Mouse (Mus musculus): Measurements from ENCODE around the gene Gm10188.

The Gm10188 gene

GRCm38 (mm10) chr1:132195100-132195499 is 34.5 kb downstream of the Gm10188 start:
- DNase-seq (ENCODE audit: low spot score in 2 of 2) = peak in 1 of 2 experiments; percentile 1

- no peak for DNase-seq (ENCODE audit: low spot score in 2 of 2)
These were observed 34.9 kb downstream of the Gm10188 start for GRCm38 (mm10) chr1:132194624-132195023.

- peak in 1 of 2 experiments; percentile 3 for DNase-seq (ENCODE audit: low spot score in 2 of 2)
These were observed 35.8 kb downstream of the Gm10188 start for GRCm38 (mm10) chr1:132193806-132194205.

GRCm38 (mm10) chr1:132191786-132192680 is 37.5 kb downstream of the Gm10188 start:
- peak in 1 of 2 experiments; percentile 16 for DNase-seq (ENCODE audit: low spot score in 2 of 2)

GRCm38 (mm10) chr1:132191093-132191785 is 38.3 kb downstream of the Gm10188 start, which contains the start of the genes Lemd1 and AC124108.1:
TSS of gene Lemd1 (plus strand) at chr1:132191431.
TSS of gene AC124108.1 (plus strand) at chr1:132191457.
- peak in 1 of 2 experiments; percentile 10 for DNase-seq (ENCODE audit: low spot score in 2 of 2)

- peak in 1 of 2 experiments; percentile 12 for DNase-seq (ENCODE audit: low spot score in 2 of 2)
These were observed 38.9 kb downstream of the Gm10188 start for GRCm38 (mm10) chr1:132190621-132191092.

- DNase-seq (ENCODE audit: low spot score in 2 of 2) = peak in 1 of 2 experiments; percentile 51
These were observed 39.5 kb downstream of the Gm10188 start for GRCm38 (mm10) chr1:132190040-132190513.

- no peak for DNase-seq (ENCODE audit: low spot score in 2 of 2)
These were observed 40.3 kb downstream of the Gm10188 start for GRCm38 (mm10) chr1:132189231-132189630.

GRCm38 (mm10) chr1:132188442-132189066 is 41.0 kb downstream of the Gm10188 start:
- DNase-seq (ENCODE audit: low spot score in 2 of 2) = peak in 1 of 2 experiments; percentile 2

GRCm38 (mm10) chr1:132186303-132186702 is 43.3 kb downstream of the Gm10188 start:
- no peak for DNase-seq (ENCODE audit: low spot score in 2 of 2)

Measured in frontal cortex, postnatal 14 days (tissue).